Mouse (Mus musculus) heart, adult 2 months (tissue): ENCODE measurements around the gene Cgnl1. TPM values are rescaled to one million over a fixed set of nuclear protein-coding genes. Genes with fewer than 3 reads are reported as not detected.

Source experiments
- DNase-seq, 2 experiments: peaks; one replicate each; pipeline ENCODE4 v3.0.0; 2021
- H3K27ac ChIP-seq: fragments of 200-600 bp; 2 replicates; pipeline ENCODE4 v1.8.1; 2022
- H3K27me3 ChIP-seq: fragments of 200-500 bp; 2 replicates; pipeline ENCODE4 v1.6.1; 2012; ENCODE audit warnings: mild to moderate bottlenecking, low read length, inconsistent platforms, mixed read lengths; ENCODE audit not compliant: control insufficient read depth, insufficient read depth
- H3K36me3 ChIP-seq: fragments of 200-500 bp; 2 replicates; pipeline ENCODE4 v1.6.1; 2012; ENCODE audit warnings: low read length, inconsistent platforms; ENCODE audit not compliant: control insufficient read depth, insufficient read depth
- H3K4me1 ChIP-seq: fragments of 200-500 bp; 2 replicates; pipeline ENCODE4 v1.6.1; 2011; ENCODE audit warnings: low read length; ENCODE audit not compliant: control insufficient read depth, insufficient read depth
- H3K4me3 ChIP-seq: fragments of 200-600 bp; 2 replicates; pipeline ENCODE4 v1.8.1; 2022
- H3K79me2 ChIP-seq: fragments of 200-500 bp; replicated peaks from 2 replicates; pipeline ENCODE4 v1.6.1; 2012; ENCODE audit warnings: mild to moderate bottlenecking, inconsistent platforms, low read length, moderate library complexity, mixed read lengths; ENCODE audit not compliant: control insufficient read depth, insufficient read depth
- H3K9ac ChIP-seq: fragments of 200-500 bp; 2 replicates; pipeline ENCODE4 v1.6.1; 2012; ENCODE audit warnings: low read depth, mild to moderate bottlenecking, control low read depth, inconsistent platforms, low read length, mixed read lengths
- CTCF ChIP-seq: fragments of 200-600 bp; IDR thresholded peaks from 2 replicates; pipeline ENCODE4 v1.8.1; 2022; ENCODE audit warnings: antibody characterized with exemption, mild to moderate bottlenecking, moderate library complexity
- EP300 ChIP-seq: fragments of 200-500 bp; IDR thresholded peaks from 2 replicates; pipeline ENCODE4 v1.6.1; 2011; ENCODE audit warnings: low read depth, low read length, control low read depth; ENCODE audit not compliant: insufficient read depth
- POLR2A ChIP-seq: fragments of 200-500 bp; IDR thresholded peaks from 2 replicates; pipeline ENCODE4 v1.6.1; 2011; ENCODE audit warnings: mild to moderate bottlenecking, low read depth, low read length, control low read depth; ENCODE audit not compliant: insufficient read depth
- WGBS: fragments of 180-500 bp; shearing (Covaris S2); methylation state at CpG from one replicate; pipeline ENCODE4 v1.1.7; 2018; 5-methylcytosine and 5-hydroxymethylcytosine counted together
- intact Hi-C: fragments of 180-260 bp; cut with DNase I; formaldehyde crosslinking; loops from one replicate; pipeline ENCODE4 v1.15.1; 2025
- polyA plus RNA-seq: library from polyadenylated mRNA; depleted of rRNA; stranded (reverse); fragments of >200 nt; gene quantifications from 2 replicates; pipeline ENCODE4 v1.2.3, GENCODE M21; 2012
- total RNA-seq, 2 experiments: library from RNA; stranded (reverse); gene quantifications; 2 replicates each; pipeline ENCODE4 v1.2.3; 2021

Gene Cgnl1
- total and polyA plus RNA-seq, 3 experiments = 10.5 to 31.0 (median 28.1) TPM

DNA sequence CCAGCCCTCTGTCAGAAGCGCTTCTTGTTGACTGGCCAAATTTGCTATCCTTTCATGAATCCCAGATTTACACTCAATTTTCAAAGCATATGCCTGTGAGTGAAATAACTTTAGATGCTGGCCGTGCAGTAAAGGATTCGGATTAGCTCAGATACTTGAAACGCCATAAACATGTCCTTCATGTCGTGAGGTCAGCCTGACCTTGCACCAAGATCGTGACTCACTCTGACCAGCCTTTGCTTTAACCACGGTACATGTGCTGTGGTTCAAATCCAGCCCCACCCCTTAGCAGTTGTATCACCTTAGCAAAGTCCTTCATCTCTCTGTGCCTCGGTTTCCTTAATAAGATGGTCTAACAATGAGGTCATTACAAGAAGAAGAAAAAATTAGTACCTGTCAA lies 14.0 kb downstream of the Cgnl1 start:
- peaks cover 11% of the 10 kb centered on the region for H3K4me1 ChIP-seq
- DNase-seq = no peak
- intact Hi-C loops = no loop called here
- no peaks in the 10 kb centered on the region; the same call in 1 of the 2 replicates for H3K36me3 ChIP-seq
- TF ChIP-seq POLR2A = no peak
- TF ChIP-seq CTCF = no peak
- TF ChIP-seq EP300 = no peak
- no peak overlapping the region for H3K27ac ChIP-seq
- 64% methylated on average over 8 of the region's 8 CpGs for WGBS
- no peaks in the 10 kb centered on the region; the same call in 1 of the 2 replicates for H3K79me2 ChIP-seq
- no peak overlapping the region for H3K9ac ChIP-seq
- H3K27me3 ChIP-seq = no peaks in the 10 kb centered on the region
- no peak overlapping the region for H3K4me3 ChIP-seq

DNA sequence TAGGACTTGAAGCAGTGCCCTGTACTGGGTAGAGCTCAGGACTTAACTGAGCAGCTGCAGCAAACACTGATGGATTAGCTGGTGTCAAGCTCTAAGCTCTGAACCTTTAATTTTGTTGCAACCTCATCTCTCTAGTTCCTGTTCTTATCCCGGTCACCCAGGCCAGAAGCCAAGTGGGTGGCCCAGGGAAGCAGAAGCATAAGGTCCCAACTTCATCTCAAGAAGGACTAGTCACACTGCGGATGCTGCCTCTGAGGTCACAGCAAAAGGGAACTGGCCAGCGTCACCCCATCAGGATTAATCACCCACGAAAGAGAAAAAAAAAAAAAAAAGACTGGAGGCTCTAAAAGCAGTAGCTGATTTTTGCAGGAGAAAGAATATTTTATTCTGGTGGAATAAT lies 14.5 kb downstream of the Cgnl1 start:
- no peak overlapping the region for H3K9ac ChIP-seq
- intact Hi-C loops = no loop called here
- H3K27me3 ChIP-seq = no peaks in the 10 kb centered on the region
- H3K36me3 ChIP-seq = no peaks in the 10 kb centered on the region; the same call in 1 of the 2 replicates
- 40% methylated on average over 4 of the region's 4 CpGs for WGBS
- TF ChIP-seq CTCF = no peak
- DNase-seq = peak in 1 of 2 experiments; percentile 52
- no peaks in the 10 kb centered on the region; the same call in 1 of the 2 replicates for H3K79me2 ChIP-seq
- H3K4me1 ChIP-seq = peaks cover 11% of the 10 kb centered on the region
- H3K27ac ChIP-seq = no peak overlapping the region
- no peak overlapping the region for H3K4me3 ChIP-seq

DNA sequence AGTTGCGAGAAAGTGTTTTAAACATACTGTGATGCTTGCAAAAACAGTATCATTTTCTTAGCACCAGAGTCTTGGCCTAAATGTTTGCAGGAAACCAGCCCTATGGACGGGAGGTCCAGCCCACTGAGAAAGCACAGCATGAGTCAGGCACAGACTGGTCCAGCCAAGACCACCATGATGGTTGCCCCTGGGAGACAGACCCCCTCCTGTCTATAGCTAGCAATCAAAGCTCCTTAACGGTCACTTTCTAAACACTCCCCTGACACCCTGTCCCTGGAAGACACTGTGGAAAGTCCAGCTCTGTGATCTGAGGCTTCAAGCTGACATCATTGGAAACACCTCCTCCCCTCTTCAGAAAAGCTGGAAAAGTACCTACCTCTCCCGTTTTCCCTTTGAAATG lies 17.4 kb downstream of the Cgnl1 start:
- WGBS = 56% methylated on average over 4 of the region's 4 CpGs
- TF ChIP-seq POLR2A (no peak), EP300 (no peak), CTCF (no peak)
- Histone ChIP-seq H3K27me3 (no peaks in the 10 kb centered on the region), H3K36me3 (no peaks in the 10 kb centered on the region; the same call in 1 of the 2 replicates), H3K4me1 (peaks cover 14% of the 10 kb centered on the region), H3K4me3 (no peak overlapping the region), H3K79me2 (no peaks in the 10 kb centered on the region; the same call in 1 of the 2 replicates), H3K27ac (no peak overlapping the region), H3K9ac (no peak overlapping the region)
- DNase-seq = no peak
- intact Hi-C loops = no loop called here

DNA sequence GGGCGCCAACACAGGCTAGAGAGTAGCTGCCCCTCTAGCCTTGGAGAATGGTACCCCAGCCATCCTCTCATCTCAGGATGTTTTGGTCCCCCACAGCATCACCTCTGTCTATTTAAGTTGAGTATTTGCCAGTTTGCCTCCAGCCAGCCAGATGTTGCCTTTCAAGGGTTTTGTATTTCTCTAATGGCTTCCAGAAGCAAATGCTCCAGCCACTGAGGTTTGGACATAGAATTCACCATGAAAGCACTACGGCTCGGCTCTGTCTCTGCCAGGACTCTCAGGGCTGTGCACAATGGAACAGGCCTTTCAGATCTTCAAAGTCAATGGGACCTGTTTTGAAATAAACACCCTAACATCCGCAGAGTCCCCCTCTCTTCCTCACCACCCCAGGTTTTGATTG lies 17.9 kb downstream of the Cgnl1 start:
- Histone ChIP-seq H3K9ac (no peak overlapping the region), H3K27me3 (no peaks in the 10 kb centered on the region), H3K36me3 (no peaks in the 10 kb centered on the region; the same call in 1 of the 2 replicates), H3K27ac (no peak overlapping the region), H3K4me1 (peaks cover 14% of the 10 kb centered on the region), H3K4me3 (no peak overlapping the region), H3K79me2 (no peaks in the 10 kb centered on the region; the same call in 1 of the 2 replicates)
- 69% methylated on average over 4 of the region's 4 CpGs for WGBS
- no peak for DNase-seq
- intact Hi-C loops = no loop called here
- TF ChIP-seq EP300 (no peak), CTCF (no peak), POLR2A (no peak)

DNA sequence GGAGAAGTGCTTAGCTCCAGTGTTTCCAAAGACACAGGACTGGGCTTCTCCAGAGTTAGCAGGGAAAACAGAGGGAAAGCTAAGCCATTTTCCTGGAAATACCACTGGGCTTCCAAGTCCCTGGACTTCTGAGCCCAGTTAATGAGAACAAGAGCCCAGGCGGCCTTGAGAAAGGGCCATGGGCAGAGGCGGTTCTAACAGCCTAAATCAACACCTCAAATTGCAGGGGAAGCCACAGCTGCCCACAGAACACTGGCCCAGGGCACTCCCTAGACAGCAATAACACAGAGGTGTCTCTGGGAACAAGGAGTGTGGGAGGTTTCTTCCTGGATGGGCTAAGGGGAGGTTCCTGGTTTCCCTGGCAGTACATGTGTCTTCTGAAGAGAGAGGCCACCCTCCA lies 18.3 kb downstream of the Cgnl1 start:
- intact Hi-C loops = no loop called here
- Histone ChIP-seq H3K79me2 (no peaks in the 10 kb centered on the region; the same call in 1 of the 2 replicates), H3K4me3 (no peak overlapping the region), H3K9ac (no peak overlapping the region), H3K27me3 (no peaks in the 10 kb centered on the region), H3K27ac (no peak overlapping the region), H3K36me3 (no peaks in the 10 kb centered on the region; the same call in 1 of the 2 replicates), H3K4me1 (peaks cover 12% of the 10 kb centered on the region)
- no peak for DNase-seq
- TF ChIP-seq POLR2A = no peak
- TF ChIP-seq EP300 = no peak
- TF ChIP-seq CTCF = no peak
- 47% methylated on average over 2 of the region's 2 CpGs for WGBS

DNA sequence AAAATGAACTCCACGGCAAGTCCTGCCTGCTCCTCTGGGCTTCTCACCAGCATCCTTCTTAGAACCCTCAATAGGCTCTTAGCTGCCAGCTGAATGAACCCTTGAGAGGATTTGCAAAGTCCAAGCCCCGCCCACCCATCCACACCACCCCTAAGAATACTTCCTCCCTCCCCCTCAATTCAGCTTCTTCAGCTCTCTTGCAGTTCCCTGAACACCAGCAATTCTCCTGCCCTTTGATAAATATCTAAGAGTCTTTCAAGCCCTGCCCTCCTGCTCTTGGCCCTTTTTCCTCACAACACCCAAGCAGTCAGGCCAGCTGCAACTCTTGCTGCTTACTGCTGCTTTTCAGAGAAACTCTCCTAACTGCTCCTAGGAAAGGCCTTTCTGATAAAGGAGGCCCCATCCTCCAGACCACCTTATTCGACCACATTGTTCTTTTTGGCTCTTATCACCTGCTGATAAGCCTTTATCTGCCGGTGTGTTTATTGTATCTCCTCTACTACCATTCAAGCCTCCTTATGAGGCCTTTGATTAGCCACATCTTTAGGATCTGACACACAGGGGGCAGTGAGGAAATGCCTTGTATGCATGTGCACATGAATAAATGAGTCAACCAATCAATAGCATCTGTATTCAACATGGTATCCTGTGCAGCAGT lies 21.3 kb downstream of the Cgnl1 start:
- Histone ChIP-seq H3K9ac (no peak overlapping the region), H3K4me3 (no peak overlapping the region), H3K79me2 (no peaks in the 10 kb centered on the region), H3K27me3 (no peaks in the 10 kb centered on the region), H3K4me1 (peaks cover 14% of the 10 kb centered on the region), H3K36me3 (no peaks in the 10 kb centered on the region), H3K27ac (peak overlapping the region; percentile 15; the same call in 1 of the 2 replicates)
- TF ChIP-seq POLR2A = no peak
- no peak for TF ChIP-seq EP300
- no peak for TF ChIP-seq CTCF
- 28% methylated on average over 4 of the region's 4 CpGs for WGBS
- intact Hi-C loops = no loop called here
- DNase-seq = peak in 1 of 2 experiments; percentile 47
